Mouse (Mus musculus): Measurements from ENCODE around the gene Chst1. TPM values are rescaled to one million over a fixed set of nuclear protein-coding genes. Genes with fewer than 3 reads are reported as not detected.
A peak's percentile ranks its signal among the peaks of the same experiment; 100 is the strongest.

Gene Chst1
- polyA plus RNA-seq (2015; fragmentation: Nextera tagmentation; extraction: Ambion mirVana), result 6.6 and 6.8 TPM in 2 replicates

DNA sequence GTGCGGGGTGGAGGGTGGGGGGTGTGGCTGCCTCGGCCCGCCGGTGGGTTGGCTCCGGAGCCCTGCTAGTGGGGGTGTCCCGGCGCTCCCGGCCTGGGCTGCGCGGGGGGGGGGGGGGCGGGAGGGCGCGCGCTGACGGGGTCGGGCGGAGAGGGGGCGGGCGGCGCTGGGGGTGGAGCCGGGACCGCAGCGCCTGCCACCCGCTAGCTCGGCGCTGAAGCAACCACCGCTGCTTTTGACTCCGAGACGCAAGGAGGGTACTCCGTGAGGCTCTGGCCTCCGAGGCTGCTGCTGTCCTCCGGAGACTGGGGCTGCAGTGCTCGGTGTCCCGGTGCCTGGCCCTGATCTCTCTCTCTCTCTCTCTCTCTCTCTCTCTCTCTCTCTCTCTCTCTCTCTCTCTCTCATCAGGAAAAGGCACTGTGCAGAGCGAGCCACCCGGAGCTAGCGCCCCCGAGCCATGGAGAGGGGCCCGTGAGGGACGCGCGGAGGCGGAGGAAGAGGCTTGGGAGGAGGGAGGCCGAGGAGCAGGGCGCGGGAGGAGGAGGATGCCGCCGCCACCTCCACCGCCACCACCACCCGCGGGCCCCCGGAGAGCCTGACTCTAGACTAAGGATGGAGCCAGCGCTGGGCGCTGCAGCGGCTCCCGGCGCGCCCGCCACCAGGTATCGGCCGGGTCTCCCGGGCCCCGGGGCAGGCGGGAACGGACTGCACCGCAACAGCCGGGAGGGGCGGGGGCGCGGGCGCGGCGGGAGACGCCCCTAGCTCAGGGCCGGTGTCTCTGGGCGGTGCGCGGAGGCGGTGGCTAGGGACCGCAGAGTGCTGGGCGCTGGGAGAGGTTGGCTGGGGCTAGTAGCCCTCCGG is at the start of gene Chst1:
Chst1 (plus strand) TSS at position 221 of the 861 bp plus-strand sequence.
- no peak within 1 kb of the TSS for H3K27ac ChIP-seq

DNA sequence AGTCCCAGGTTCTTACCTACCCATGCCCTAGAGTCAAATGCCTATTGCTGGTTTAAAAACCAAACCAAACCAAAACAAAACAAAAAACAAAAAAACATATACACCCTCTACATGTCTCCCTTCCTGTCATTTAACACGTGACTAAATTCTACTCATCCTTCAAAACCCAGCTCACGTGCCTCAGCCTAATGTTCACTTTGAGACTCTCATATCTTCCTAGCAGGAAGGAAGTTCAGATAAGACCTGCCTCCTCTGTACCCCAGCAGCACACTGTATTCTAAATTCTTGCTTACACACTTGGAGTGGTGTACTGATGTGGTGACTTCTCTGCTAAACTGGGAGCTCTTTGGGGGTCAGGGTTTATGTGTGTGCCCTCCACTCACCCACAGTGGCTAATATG is 49.5 kb upstream of the Chst1 start:
- Histone ChIP-seq H3K4me3 (replicated peaks; ENCODE audit: low read depth, low read length) (no peak overlapping the region), H3K36me3 (ENCODE audit: insufficient read depth, low read length) (no peaks in the 10 kb centered on the region), H3K4me2 (ENCODE audit: low read length) (no peak overlapping the region), H3K27me3 (ENCODE audit: insufficient read depth, low read length) (no peaks in the 10 kb centered on the region), H3K9ac (ENCODE audit: low read depth, low read length) (no peak overlapping the region), H3K27ac (no peak overlapping the region), H3K4me1 (replicated peaks; ENCODE audit: insufficient read depth, low read length) (no peaks in the 10 kb centered on the region), H3K9me3 (replicated peaks; ENCODE audit: low read length) (no peaks in the 10 kb centered on the region)
- TF ChIP-seq CTCF (IDR thresholded peaks at IDR 0.05; ENCODE audit: low read depth), result no peak
- ATAC-seq (replicated peaks; ENCODE audit: low FRiP score, low read depth) (no peak), DNase-seq (ENCODE audit: low spot score) (no peak)
- WGBS, result 68% methylated on average over 2 of the region's 2 CpGs

More for the DNA sequence above, at the start of gene Chst1:
- Histone ChIP-seq H3K4me3 (replicated peaks; ENCODE audit: low read depth, low read length) (peak within 1 kb of the TSS; percentile 74), H3K9me3 (replicated peaks; ENCODE audit: low read length) (no peaks in the 10 kb centered on the region), H3K4me2 (ENCODE audit: low read length) (peak within 1 kb of the TSS; percentile 96), H3K4me1 (replicated peaks; ENCODE audit: insufficient read depth, low read length) (peaks cover 22% of the 10 kb centered on the region), H3K9ac (ENCODE audit: low read depth, low read length) (peak within 1 kb of the TSS; percentile 63), H3K27me3 (ENCODE audit: insufficient read depth, low read length) (no peaks in the 10 kb centered on the region), H3K36me3 (ENCODE audit: insufficient read depth, low read length) (no peaks in the 10 kb centered on the region)
- no peak for TF ChIP-seq CTCF (IDR thresholded peaks at IDR 0.05; ENCODE audit: low read depth)
- DNase-seq (ENCODE audit: low spot score) (peak; percentile 49), ATAC-seq (replicated peaks; ENCODE audit: low FRiP score, low read depth) (peak; percentile 53; the same call in 1 of the 2 replicates)
- 1% methylated on average over 46 of the region's 82 CpGs for WGBS

DNA sequence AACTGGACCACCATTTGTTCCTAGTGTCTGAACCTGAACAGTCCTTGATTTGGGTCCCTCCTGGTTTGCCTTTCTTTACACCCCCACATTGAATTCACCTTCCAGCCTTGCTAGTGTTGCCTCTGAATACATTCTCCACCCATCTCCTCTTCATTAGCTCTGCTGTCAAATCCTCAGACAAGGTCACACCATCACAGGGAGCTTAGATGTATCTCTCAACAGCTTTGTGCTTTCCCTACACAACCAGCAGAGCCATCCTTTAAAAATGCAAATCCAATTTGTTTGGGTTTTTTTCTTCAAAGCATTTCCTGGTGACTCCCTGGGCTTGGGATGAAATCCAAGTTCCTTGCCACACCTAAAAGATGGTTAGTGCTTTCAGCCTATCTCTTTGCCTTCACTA is 45.0 kb upstream of the Chst1 start:
- Histone ChIP-seq H3K4me2 (ENCODE audit: low read length) (no peak overlapping the region), H3K27ac (no peak overlapping the region)

DNA sequence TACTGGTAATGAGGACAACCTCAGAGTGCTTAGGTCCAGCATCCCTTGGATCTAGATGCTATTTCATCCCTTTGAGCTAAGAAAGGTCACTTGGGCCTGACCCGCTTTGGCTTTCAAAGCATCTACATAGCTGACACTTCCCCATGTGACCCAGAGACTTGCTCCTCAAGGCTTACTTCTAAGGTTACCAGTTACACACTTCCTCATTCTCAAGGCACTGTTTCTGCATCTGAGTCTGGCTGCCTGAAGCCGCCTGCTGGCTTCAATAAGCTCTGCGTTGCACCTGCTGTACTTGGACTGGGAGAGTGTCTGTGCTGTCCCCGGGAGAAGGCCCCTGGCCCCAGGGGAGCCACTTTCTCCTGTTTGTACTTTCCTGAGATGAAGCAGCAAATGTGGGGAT is 36.6 kb upstream of the Chst1 start:
- H3K9me3 ChIP-seq (replicated peaks; ENCODE audit: low read length), result no peaks in the 10 kb centered on the region; the same call in 1 of the 2 replicates
- no peak overlapping the region for H3K4me2 ChIP-seq (ENCODE audit: low read length)
- no peak overlapping the region for H3K27ac ChIP-seq
- H3K27me3 ChIP-seq (ENCODE audit: insufficient read depth, low read length), result no peaks in the 10 kb centered on the region
- H3K4me1 ChIP-seq (replicated peaks; ENCODE audit: insufficient read depth, low read length), result no peaks in the 10 kb centered on the region
- no peaks in the 10 kb centered on the region for H3K36me3 ChIP-seq (ENCODE audit: insufficient read depth, low read length)
- no peak for ATAC-seq (replicated peaks; ENCODE audit: low FRiP score, low read depth)
- TF ChIP-seq CTCF (IDR thresholded peaks at IDR 0.05; ENCODE audit: low read depth), result no peak
- 66% methylated on average over 4 of the region's 4 CpGs for WGBS
- DNase-seq (ENCODE audit: low spot score), result no peak
- no peak overlapping the region for H3K4me3 ChIP-seq (replicated peaks; ENCODE audit: low read depth, low read length)
- H3K9ac ChIP-seq (ENCODE audit: low read depth, low read length), result no peak overlapping the region

More for the DNA sequence above, 45.0 kb upstream of the Chst1 start:
- ATAC-seq (replicated peaks; ENCODE audit: low FRiP score, low read depth), result no peak
- Histone ChIP-seq H3K9me3 (replicated peaks; ENCODE audit: low read length) (no peaks in the 10 kb centered on the region), H3K27me3 (ENCODE audit: insufficient read depth, low read length) (no peaks in the 10 kb centered on the region), H3K4me3 (replicated peaks; ENCODE audit: low read depth, low read length) (no peak overlapping the region), H3K4me1 (replicated peaks; ENCODE audit: insufficient read depth, low read length) (no peaks in the 10 kb centered on the region), H3K9ac (ENCODE audit: low read depth, low read length) (no peak overlapping the region), H3K36me3 (ENCODE audit: insufficient read depth, low read length) (no peaks in the 10 kb centered on the region)
- no peak for DNase-seq (ENCODE audit: low spot score)
- no peak for TF ChIP-seq CTCF (IDR thresholded peaks at IDR 0.05; ENCODE audit: low read depth)

DNA sequence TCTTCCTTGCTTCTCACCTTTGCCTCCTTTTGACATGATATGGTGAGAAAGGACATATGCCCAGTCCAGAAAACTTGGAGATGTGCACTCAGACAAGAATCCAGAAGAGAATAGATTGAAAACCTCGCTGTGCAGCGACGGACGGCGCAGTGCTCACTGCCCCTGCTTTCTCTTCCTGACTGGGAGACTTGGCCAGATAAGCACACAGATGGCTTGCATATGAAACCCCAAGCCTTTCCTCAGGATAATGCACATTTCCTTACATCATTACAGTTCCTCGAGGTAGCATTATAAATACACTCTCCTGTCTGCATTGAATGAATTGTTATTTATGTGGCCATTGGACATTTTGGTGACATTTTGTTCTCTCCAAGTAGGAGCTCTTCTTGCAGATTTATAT is 28.9 kb upstream of the Chst1 start:
- H3K4me2 ChIP-seq (ENCODE audit: low read length), result no peak overlapping the region
- no peaks in the 10 kb centered on the region for H3K4me1 ChIP-seq (replicated peaks; ENCODE audit: insufficient read depth, low read length)
- TF ChIP-seq CTCF (IDR thresholded peaks at IDR 0.05; ENCODE audit: low read depth), result no peak
- H3K4me3 ChIP-seq (replicated peaks; ENCODE audit: low read depth, low read length), result no peak overlapping the region
- DNase-seq (ENCODE audit: low spot score) (no peak), ATAC-seq (replicated peaks; ENCODE audit: low FRiP score, low read depth) (no peak)
- no peak overlapping the region for H3K9ac ChIP-seq (ENCODE audit: low read depth, low read length)
- no peaks in the 10 kb centered on the region for H3K36me3 ChIP-seq (ENCODE audit: insufficient read depth, low read length)
- WGBS, result 76% methylated on average over 6 of the region's 6 CpGs
- H3K9me3 ChIP-seq (replicated peaks; ENCODE audit: low read length), result no peaks in the 10 kb centered on the region; the same call in 1 of the 2 replicates
- H3K27ac ChIP-seq, result no peak overlapping the region
- no peaks in the 10 kb centered on the region for H3K27me3 ChIP-seq (ENCODE audit: insufficient read depth, low read length)

DNA sequence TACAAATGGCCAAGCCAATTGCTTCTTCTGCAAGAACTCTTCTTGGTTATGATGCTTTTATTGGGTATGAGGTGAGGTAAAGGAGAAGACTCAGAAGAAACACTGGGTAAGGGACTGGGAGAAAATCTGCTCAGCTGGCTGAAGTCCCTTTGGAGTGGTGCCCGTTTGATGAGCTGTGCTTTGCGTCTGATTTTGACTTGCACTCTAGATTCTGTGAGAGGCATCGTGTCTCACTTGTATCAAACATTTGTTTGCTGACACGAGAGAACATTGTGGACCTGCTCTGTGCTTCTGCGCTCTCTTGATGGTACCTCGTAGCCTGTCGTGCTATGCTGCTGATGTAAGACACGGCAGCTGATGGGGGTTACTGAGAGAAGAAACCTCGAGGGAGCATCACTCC is 21.7 kb upstream of the Chst1 start:
- 72% methylated on average over 9 of the region's 9 CpGs for WGBS
- TF ChIP-seq CTCF (IDR thresholded peaks at IDR 0.05; ENCODE audit: low read depth), result no peak
- Histone ChIP-seq H3K9ac (ENCODE audit: low read depth, low read length) (no peak overlapping the region), H3K4me2 (ENCODE audit: low read length) (no peak overlapping the region), H3K36me3 (ENCODE audit: insufficient read depth, low read length) (no peaks in the 10 kb centered on the region), H3K27ac (no peak overlapping the region), H3K9me3 (replicated peaks; ENCODE audit: low read length) (no peaks in the 10 kb centered on the region), H3K4me1 (replicated peaks; ENCODE audit: insufficient read depth, low read length) (no peaks in the 10 kb centered on the region; the same call in 1 of the 2 replicates), H3K4me3 (replicated peaks; ENCODE audit: low read depth, low read length) (no peak overlapping the region), H3K27me3 (ENCODE audit: insufficient read depth, low read length) (no peaks in the 10 kb centered on the region)
- no peak for DNase-seq (ENCODE audit: low spot score)
- no peak for ATAC-seq (replicated peaks; ENCODE audit: low FRiP score, low read depth)

All from kidney, postnatal 0 days (tissue).